Mouse (Mus musculus) testis, postnatal 10 days (tissue): ENCODE measurements around the gene Etnppl.

Source experiments
- DNase-seq: peaks from one replicate; pipeline ENCODE4 v3.0.0; 2021; ENCODE audit warnings: low spot score

Gene Etnppl

GRCm38 (mm10) chr3:130617439-130617898 is at the start of gene Etnppl:
Gene Etnppl (plus strand): TSS chr3:130617448.
- no peak for DNase-seq

GRCm38 (mm10) chr3:130568331-130569095 is 48.7 kb upstream of the Etnppl start:
- no peak for DNase-seq

DNA sequence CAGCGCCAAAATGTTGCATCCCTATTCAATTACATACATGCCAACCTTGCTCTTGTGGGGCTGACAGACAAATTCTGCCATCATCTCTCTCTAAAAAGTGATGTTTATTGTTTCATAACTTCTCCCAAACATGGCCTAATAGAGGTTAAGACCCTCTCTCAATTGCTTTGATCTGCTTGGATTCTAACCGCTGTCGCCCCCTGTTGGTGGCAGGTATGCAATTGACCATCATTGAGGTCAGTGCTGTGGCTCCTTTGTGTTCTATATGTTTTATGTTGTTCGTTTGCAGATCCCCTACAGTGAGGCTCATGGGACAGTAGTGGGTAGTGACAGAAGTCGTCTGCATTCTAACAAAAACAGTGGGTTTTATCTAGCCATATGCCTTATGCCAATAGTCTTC is 44.0 kb upstream of the Etnppl start:
- no peak for DNase-seq

- DNase-seq: peak; percentile 59
Observed at GRCm38 (mm10) chr3:130574652-130575051, 42.6 kb upstream of the Etnppl start.

GRCm38 (mm10) chr3:130576683-130577082 is 40.6 kb upstream of the Etnppl start:
- DNase-seq: peak; percentile 57

DNA sequence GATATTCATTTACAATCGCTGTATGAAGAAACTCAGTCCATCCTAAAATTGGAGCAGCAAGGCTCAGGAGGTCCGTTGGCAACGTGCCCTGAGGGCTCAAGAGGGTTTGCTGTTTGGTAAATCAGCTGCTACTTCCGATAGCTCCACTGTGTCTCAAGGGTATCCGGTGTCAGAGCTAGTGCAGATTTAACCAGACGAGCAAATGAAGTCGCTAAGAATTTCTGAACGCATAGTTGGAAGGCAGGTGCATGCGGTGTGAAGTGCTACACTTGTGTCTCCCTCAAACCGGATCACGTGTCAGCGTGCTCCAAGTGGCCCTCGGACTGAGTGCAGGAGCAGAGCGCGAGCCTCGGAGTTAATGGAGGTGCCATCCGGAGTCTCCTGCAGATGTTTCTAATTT is 37.7 kb upstream of the Etnppl start:
- DNase-seq: peak; percentile 45

GRCm38 (mm10) chr3:130581577-130581976 is 35.7 kb upstream of the Etnppl start:
- no peak for DNase-seq

- DNase-seq: no peak
Observed at GRCm38 (mm10) chr3:130582903-130583664, 34.2 kb upstream of the Etnppl start.

DNA sequence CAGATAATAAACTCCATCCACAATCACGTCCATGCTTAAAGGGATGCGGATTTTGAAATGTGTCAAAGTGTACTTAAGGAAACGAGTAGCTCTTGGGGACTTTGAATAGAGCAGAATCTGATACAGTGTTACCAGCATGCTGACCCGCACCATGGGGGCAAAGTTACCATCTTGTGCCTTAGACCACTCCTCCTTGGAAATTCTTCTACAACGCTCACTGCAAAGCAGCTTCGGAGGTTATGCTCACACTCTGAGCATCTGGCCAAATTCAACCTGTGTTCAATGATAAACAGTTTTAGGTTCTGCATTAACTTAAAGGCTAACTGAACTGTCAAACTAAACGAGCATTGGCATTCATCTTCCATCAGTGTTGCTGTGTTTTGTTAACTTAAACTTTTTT is 33.2 kb upstream of the Etnppl start:
- no peak for DNase-seq

- no peak for DNase-seq
Observed at GRCm38 (mm10) chr3:130595050-130595449, 22.2 kb upstream of the Etnppl start.

DNA sequence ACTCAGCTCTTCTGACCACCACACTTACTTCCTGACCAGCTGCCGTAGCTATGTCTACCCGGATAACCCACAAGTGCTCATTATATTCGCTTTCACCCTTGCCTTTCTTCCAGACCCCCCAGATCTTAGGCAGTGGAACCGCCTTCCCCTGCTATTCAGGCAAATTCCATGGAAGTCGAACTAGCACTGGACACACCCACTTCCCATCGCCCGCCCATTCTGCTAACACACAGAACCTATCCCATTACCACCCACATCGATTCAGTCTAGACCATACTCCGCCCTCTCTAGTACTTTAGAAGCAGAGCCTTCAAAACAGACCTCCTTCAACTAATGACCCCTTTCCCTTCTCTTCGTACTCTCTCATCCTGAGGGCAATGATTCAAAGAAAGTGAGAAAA is 15.8 kb upstream of the Etnppl start:
- no peak for DNase-seq

GRCm38 (mm10) chr3:130607924-130608323 is 9.3 kb upstream of the Etnppl start:
- DNase-seq: no peak

DNA sequence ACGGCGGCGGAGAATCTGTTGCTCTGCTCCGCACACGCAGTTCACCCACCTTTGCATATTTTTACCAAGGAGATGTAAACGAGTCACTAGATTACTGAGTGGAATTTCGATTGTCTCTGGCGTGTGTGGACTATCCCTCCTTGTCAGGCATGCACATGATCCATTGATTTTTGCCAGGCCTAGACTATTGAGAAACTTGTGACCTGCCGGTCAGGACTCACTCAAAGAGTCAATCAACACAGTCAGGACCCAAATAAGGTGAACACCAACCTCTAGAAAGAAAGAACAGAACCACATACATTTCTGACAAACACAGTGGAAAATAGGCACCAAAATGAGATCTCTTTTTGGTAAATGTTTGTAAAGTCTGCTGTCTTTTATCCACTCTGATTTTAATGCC is 2.8 kb upstream of the Etnppl start:
- no peak for DNase-seq

DNA sequence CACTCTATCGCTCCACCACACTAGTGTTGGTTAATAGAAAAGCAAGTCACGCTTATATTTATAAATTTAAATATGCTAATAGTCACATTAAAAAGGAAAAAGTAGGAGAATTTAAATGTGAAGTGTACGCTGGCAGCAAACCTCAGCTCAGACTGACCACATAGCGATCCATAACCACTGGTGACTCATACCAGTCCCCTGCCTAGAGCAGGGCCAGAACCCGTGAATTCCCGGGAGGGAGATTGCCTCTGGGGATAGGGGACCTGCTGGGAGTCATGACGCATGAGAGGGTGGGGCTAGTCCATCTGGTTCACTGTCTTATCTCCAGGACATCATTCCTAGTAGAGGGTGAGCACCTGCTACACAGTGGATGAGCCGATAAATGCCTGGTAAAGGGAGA is 1.6 kb upstream of the Etnppl start:
- DNase-seq: no peak

GRCm38 (mm10) chr3:130620517-130621146 is 3.4 kb downstream of the Etnppl start:
- no peak for DNase-seq

DNA sequence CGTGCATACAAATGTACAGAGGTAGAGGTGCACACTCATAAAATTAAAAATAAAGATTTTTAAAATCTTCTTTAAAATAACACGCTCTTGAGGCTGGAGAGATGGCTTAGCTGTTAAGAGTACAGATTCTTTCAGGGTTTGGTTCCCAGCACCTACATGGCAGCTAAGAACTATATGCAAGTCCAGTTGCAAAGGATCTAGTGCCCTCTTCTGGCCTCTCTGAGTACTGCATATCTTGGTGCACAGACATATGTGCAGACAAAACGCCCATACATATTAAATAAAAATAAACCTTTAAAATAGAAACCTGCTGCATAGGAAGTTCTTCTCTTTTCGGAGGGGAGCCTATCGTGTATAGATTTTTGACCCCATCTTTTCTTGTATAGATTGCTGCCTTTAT is 11.1 kb downstream of the Etnppl start:
- DNase-seq: no peak

- no peak for DNase-seq
Observed at GRCm38 (mm10) chr3:130633859-130634258, 16.6 kb downstream of the Etnppl start.

DNA sequence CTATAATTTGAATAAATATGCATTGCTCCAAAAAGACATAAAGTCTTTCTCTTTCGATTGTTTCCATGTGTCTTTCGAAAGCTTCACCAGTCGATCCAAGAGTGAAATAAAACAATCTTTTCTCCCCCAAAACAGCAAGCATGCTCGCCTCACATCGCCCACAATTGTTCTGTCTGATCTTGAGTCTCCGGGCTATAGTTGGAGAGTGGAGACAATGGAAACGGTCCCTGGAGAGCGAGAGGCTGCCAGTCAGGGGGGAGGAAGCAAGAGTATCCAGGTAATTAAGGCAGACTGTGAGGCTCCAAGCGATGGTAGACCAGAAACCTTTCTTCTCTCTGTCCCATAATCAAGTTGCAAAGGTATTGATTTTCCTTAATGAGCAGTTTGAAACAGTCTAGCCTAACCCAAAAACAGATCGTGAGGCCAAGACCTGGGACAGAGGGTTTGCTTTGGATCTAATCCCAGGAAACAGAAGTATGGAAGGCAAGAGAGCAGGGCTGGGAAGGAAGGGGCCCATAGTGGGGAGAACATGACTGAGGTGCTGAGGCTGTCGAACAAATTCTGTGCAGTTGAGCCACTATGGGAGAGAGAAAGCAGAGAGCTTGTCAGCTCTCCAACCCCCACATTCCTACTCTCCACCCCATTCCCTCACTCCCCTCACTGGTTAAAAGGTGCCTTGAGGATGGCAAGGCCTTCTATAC is 29.0 kb downstream of the Etnppl start:
- DNase-seq: no peak

DNA sequence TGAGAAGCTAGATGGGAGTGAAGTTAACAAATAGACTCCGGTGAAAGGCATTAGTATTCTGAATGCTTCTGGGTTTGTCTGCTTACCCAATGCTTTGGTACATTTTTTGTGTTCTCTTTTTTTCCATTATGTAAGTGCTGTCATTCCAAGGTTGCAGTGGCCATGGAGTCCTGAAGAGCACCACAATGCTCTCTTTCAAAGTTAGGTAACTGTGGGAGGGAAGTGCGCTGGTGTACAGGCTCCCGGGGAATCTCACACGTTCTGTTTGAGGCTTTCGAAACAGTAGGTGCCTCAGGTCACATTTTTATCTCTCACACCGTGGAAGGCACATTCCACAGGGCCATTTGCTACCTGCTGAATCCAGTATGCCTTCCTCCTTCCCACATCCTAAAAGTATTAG is 32.3 kb downstream of the Etnppl start:
- DNase-seq: no peak

DNA sequence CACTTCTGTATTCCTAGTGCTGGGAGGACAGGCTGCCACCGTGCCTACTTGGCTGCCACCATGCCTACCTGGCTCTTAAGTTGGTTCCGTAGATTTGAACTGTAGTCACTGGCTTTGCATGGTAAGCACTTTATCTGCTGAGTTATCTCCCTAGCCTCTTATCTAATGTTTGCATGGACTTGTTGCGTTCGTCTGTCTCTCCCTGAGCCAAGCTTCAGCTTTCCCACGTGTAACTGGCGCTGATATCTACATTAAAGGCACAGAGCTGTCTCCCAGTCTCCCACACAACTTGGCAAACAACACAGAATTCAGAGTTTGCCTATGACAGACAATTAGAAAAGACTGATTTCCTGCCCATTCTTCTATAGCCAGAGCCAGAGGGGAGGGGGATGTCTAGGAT is 43.4 kb downstream of the Etnppl start:
- no peak for DNase-seq

DNA sequence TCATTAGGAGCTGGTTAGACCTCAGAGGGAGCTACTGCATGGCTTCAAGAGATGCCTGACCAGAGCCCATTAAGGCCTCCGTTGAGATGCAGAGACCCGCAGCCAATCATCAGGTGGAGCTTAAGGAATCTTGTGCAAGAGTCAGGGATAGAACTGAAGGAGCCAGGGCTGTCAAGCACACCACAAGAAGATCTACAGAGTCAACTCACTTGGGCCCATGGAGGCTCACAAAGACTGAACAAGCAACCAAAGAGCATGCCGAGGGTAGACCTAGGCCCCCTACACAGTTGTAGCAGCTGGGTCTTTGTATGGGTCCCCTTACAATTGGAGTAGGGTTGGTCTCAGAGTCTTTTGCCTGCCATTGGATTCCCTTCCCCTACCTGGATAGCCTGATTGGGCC is 45.2 kb downstream of the Etnppl start:
- no peak for DNase-seq

DNA sequence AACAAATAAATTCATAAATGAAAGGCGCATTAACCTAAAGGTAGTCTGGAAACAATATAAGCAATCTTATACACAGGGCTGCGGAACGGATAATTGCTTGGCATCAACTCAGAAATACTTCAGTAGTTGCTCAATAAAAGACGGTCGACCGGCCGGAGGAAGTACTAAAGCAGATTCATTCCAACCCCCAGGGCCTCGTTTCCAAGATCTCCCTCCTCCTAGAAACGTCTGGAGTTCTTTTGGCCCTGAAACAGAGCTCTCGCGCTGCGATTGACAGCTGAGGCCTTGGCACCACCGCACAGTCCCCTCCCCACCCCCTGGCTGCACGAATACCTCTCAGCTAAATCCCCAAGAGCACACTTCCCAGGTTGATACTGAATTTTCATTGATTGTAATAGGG is 54.0 kb downstream of the Etnppl start:
- no peak for DNase-seq
